Mouse (Mus musculus): ENCODE data around the gene Kcnj10.

The Kcnj10 gene

DNA sequence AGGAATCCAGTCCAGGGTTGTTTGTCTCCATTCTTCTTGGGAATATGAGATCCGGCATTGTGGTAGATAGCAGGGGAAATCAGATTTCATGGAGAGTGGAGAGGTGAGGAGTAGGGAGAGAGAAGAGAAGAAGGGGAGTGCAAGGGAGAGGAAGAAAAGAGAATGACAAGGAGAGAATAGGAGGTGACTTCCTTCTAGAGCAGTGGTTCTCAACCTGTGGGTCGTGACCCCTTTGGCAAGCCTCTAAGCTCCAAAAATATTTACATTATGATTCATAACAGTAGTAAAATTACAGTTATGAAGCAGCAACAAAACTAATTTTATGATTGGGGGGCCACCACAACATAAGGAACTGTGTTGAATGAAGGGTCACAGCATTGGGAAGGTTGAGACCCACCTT, 8.1 kb upstream of the Kcnj10 start:
- no peak for DNase-seq (ENCODE audit: low read depth)

DNA sequence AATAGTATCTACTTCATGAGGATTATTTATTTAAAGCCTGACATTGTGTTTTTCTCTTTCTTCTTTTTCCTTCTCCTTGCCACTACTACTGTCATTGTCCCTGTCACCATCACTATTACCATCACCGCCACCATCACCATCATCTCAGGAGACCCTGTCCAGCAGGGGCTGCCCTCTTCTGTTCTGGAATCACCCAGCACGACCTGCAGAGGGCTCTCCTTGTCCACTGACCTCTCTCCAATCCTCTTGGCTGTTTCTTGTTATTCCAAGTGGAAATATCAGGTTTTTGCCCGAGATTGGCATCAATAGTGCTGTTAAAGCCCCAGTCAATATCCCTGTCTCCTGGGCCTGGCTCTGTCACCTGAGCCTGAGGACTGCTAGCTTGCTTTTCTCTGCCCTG, 7.5 kb upstream of the Kcnj10 start:
- DNase-seq (ENCODE audit: low read depth): no peak

GRCm38 (mm10) chr1:172335804-172336203, 5.2 kb upstream of the Kcnj10 start:
- no peak for DNase-seq (ENCODE audit: low read depth)

GRCm38 (mm10) chr1:172337411-172338185, 3.4 kb upstream of the Kcnj10 start:
- DNase-seq (ENCODE audit: low read depth): no peak

GRCm38 (mm10) chr1:172341386-172341785, 376 bp downstream of the Kcnj10 start:
- no peak for DNase-seq (ENCODE audit: low read depth)

- DNase-seq (ENCODE audit: low read depth): no peak
These were observed 1.7 kb downstream of the Kcnj10 start for GRCm38 (mm10) chr1:172342729-172343128.

DNA sequence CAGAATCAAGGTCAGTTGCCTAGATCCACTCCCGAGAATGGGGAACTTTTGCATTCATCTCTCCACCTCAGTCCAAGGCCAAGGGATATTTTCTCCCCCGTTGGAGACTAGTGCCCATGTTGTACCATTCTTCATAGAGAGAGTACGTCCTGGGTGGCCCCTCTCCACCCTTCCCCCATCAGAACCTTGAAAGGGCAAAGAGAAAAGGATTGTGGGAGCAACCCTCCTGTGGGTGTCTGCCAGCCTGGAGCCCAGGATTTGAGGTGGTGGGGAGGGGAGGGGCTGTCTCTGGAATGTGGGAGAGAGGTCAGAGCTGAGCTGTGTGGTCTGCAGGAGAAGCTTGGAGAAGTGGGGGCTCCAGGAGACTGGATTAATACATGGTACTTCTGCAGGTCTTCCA, 2.9 kb downstream of the Kcnj10 start:
- no peak for DNase-seq (ENCODE audit: low read depth)

- no peak for DNase-seq (ENCODE audit: low read depth)
These were observed 3.8 kb downstream of the Kcnj10 start for GRCm38 (mm10) chr1:172344820-172345219.

DNA sequence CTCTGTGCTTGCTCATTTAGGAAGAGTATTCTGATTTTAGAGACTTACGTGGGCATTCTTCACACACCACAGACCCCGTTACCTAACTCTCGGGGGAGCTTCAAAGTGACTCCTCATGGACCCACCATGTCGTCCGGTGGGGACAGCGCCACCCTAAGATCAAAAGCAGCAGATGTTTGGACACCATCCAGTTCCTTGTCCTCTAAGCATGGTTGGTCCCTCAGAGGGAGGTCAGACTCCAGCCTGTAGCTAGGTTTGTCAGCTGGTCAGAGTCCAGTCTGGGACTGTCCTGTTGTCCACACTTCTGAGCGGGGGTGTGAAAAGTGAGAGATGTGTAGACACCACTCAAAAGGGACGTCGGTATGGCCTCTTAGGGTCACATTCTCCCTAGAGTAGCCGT, 5.7 kb downstream of the Kcnj10 start:
- no peak for DNase-seq (ENCODE audit: low read depth)

DNA sequence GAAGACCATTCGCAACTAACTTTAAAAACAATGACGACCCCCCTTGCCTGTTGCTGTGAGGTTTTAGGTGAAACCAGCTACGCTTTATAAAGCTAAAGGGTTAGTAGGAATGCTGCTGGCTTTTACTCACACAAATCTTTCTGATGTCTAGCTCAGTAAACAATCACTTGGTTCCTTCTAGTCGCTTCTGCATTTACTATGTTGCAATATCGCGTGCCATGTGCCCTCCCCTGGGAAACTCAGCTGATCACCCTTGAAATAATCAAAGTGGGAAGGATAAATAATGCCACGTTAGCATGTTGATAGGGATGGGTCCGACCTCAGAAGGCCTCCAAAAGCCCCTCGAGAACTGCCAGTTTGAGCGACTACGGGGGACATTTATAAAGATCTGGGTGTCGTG, 6.4 kb downstream of the Kcnj10 start:
- DNase-seq (ENCODE audit: low read depth): no peak

- no peak for DNase-seq (ENCODE audit: low read depth)
These were observed 8.5 kb downstream of the Kcnj10 start for GRCm38 (mm10) chr1:172349504-172349903.

- no peak for DNase-seq (ENCODE audit: low read depth)
These were observed 9.2 kb downstream of the Kcnj10 start for GRCm38 (mm10) chr1:172349916-172350812.

DNA sequence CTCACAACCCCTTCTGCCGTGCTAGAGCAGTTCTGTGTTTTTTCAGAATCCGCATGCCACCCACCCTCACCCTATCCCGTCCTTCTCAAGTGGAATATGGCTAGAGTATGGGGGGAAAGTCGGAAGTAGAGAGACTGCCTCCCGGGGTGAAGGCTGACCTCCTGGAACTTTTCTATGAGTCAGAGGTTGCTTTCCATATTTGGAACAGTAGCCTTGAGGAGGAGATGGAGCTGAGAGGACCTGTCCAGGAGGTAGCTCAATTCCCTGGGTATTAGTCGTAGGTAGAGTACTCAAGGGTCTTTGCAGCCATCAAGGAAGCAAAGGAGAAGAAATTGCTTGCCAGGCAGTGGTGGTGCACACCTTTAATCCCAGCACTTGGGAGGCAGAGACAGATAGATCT, 11.0 kb downstream of the Kcnj10 start:
- DNase-seq (ENCODE audit: low read depth): no peak

DNA sequence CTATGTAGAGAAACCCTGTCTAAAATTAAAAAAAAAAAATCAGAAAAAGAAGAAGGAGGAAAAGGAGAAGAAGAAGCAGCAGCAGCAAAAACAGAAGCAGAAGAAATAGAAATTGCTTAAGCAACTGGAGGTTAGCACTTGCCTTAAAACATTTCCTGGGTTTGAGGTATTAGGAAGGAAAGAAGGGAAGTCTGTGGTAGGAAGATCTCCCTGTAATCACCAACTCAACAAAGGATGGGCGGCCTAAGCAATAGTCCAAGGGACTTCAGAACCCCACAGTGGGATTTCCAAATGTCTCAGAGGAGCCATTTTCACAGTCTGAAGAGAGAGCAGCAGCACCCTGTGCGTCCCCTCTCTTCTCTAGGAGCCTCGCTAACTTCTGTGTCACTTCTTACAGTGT, 11.4 kb downstream of the Kcnj10 start:
- no peak for DNase-seq (ENCODE audit: low read depth)

DNA sequence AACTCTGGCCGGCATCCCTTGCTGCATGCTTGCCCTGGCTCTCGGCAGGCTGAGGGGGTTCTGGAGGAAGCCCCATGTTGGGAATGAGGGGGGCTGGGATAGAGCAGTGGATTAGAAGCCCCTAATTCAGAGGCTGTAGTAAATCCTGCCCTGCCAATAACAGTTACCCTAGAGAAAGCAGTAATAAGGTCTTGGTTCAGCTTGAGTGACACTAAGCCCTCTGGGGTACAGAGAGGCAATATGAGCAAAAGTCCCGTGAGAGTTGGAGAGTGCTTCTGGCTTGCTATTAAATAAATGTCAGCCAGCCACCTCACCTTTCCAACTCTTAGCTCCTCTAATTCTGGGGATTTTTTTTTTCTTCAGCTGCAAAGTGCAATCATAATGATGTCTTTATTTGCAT, 14.3 kb downstream of the Kcnj10 start:
- DNase-seq (ENCODE audit: low read depth): no peak

DNA sequence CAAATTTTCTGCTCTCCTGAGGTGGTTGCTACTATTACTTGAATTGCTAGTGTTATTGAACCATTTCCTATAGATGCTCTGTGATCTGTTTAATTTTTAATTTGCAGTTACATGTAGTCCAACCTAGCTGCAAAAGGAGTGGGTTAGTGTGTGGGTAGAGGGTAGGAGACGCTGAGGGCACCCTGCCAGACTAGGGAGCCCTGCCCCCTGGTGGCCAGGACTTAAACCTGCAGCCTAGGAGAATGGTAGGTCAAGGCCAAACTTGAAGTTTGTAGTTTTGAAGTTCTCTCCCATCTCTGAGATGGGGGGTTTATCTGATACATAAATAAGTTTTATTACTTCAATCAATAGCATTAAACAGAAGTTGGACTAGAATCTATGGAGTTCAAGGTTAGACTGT, 16.5 kb downstream of the Kcnj10 start:
- no peak for DNase-seq (ENCODE audit: low read depth)

GRCm38 (mm10) chr1:172358341-172358740, 17.3 kb downstream of the Kcnj10 start:
- DNase-seq (ENCODE audit: low read depth): no peak

- peak; percentile 90 for DNase-seq (ENCODE audit: low read depth)
These were observed 23.7 kb downstream of the Kcnj10 start for GRCm38 (mm10) chr1:172364684-172365083.

GRCm38 (mm10) chr1:172368768-172369418, 27.9 kb downstream of the Kcnj10 start:
- no peak for DNase-seq (ENCODE audit: low read depth)

DNA sequence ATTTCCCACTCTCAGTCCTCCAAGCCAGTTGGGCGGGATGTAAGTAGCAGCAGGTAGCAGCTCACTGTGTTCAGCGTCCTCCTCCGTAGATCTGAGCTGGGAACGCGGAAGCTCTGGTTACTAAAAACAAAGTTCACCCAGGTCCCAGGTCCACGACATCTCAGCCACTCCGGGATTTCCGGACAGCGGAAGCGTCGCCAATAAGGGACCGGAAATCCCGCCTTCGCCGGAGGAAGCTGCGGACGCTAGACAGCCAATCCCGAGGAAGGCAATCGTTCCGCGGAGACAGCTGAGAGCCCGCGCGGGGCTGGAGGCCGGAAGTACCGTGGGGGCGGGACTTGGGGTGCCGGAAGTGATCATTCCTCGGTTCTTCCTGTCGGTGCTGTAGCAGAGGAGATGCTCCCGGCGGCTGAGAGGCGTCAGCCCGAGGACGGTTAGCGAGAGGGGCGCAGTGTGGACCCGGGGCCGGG, 35.2 kb downstream of the Kcnj10 start, which contains the start of gene Pigm:
Gene Pigm, plus strand, starts transcription at position 349 of the 470 bp plus-strand sequence.
- peak; percentile 97 for DNase-seq (ENCODE audit: low read depth)

DNA sequence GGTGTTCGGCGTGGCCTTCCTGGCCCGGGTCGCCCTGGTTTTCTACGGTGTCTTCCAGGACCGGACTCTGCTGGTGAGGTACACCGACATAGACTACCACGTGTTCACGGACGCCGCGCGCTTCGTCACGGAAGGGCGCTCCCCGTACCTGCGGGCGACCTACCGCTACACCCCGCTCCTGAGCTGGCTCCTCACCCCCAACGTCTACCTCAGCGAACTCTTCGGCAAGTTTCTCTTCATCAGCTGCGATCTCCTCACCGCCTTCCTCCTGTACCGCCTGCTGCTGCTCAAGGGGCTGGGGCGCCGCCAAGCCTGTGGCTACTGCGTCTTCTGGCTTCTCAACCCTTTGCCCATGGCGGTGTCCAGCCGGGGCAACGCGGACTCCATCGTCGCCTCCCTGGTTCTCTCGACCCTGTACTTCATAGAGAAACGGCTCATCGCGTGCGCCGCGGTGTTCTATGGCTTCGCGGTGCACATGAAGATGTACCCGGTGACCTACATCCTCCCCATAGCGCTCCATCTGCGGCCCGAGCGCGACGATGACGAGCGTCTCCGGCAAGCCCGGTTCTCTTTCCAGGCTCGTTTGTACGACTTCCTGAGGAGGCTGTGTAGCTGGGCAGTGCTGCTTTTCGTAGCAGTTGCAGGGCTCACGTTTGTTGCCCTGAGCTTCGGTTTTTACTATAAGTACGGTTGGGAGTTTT, 35.9 kb downstream of the Kcnj10 start:
- no peak for DNase-seq (ENCODE audit: low read depth)

DNA sequence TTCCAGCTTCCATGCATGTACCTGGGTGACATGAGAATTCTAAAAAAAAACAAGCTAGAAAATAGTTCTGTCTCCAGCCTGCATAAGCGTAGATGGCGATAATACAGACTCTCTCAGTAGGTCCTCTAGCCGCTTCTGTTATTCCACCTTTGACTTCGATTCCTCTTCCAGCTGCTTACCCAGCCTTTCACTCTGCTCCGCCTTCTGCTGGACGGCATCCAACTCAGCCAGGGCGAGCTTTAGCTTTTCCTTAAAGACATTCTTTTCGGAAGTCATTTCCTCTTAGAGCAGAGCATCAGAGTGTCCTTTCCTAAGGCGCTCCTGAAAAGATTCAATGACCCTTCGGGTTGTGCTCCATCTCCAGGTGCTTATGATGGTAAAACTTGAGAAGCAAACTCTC, 39.1 kb downstream of the Kcnj10 start:
- no peak for DNase-seq (ENCODE audit: low read depth)
